Mouse (Mus musculus): Measurements from ENCODE around the gene Ptch2.

- TF ChIP-seq POLR2A (IDR thresholded peaks at IDR 0.05; ENCODE audit: insufficient read depth, low read length) = no peak
- no peak for TF ChIP-seq CTCF (IDR thresholded peaks at IDR 0.05; ENCODE audit: low read depth, low read length)
- TF ChIP-seq EP300 (IDR thresholded peaks at IDR 0.05; ENCODE audit: insufficient read depth, low read depth, low read length) = no peak
Measured at GRCm38 (mm10) chr4:117117931-117118330, 22.1 kb downstream of the Ptch2 start.

Data from ES-Bruce4 (cell line).